Mouse (Mus musculus) stomach, embryonic 16.5 days (tissue): Measurements from ENCODE around the gene Gm26558. TPM values are rescaled to one million over a fixed set of nuclear protein-coding genes. Genes with fewer than 3 reads are reported as not detected.

Experiments used
- ATAC-seq: fragments of 200-750 bp; cut with Nextera tagmentation; 2 replicates; pipeline ENCODE4 v1.8.0; 2017; ENCODE audit warnings: moderate number of reproducible peaks, moderate TSS enrichment; ENCODE audit not compliant: insufficient read depth, low FRiP score
- H3K27ac ChIP-seq: fragments of 300-500 bp; sonication (generic); 2 replicates; pipeline ENCODE4 v1.5.1; 2014; ENCODE audit warnings: low read length
- H3K27me3 ChIP-seq: fragments of 300-500 bp; sonication (generic); 2 replicates; pipeline ENCODE4 v1.6.1; 2014; ENCODE audit warnings: low read length, control low read depth, mixed read lengths; ENCODE audit not compliant: control insufficient read depth, insufficient read depth
- H3K36me3 ChIP-seq: fragments of 300-500 bp; sonication (generic); 2 replicates; pipeline ENCODE4 v1.6.1; 2014; ENCODE audit warnings: low read length; ENCODE audit not compliant: control insufficient read depth, insufficient read depth
- H3K4me1 ChIP-seq: fragments of 300-500 bp; sonication (generic); 2 replicates; pipeline ENCODE4 v1.6.1; 2014; ENCODE audit warnings: low read length, control low read depth, mixed read lengths; ENCODE audit not compliant: control insufficient read depth, insufficient read depth
- H3K4me2 ChIP-seq: fragments of 300-500 bp; sonication (generic); 2 replicates; pipeline ENCODE4 v1.6.1; 2014; ENCODE audit warnings: low read depth, low read length, mixed read lengths
- H3K4me3 ChIP-seq: fragments of 300-500 bp; sonication (generic); replicated peaks from 2 replicates; pipeline ENCODE4 v1.5.1; 2014; ENCODE audit warnings: mild to moderate bottlenecking, low read length
- H3K9ac ChIP-seq: fragments of 300-500 bp; sonication (generic); 2 replicates; pipeline ENCODE4 v1.6.1; 2014; ENCODE audit warnings: low read length
- H3K9me3 ChIP-seq: fragments of 300-500 bp; sonication (generic); replicated peaks from 2 replicates; pipeline ENCODE4 v1.6.1; 2016; ENCODE audit warnings: low read length, control low read depth; ENCODE audit not compliant: control insufficient read depth
- WGBS: fragments of 180-500 bp; shearing (Covaris S2); extraction: QIAGEN DNeasy Blood & Tissue Kit; methylation state at CpG from one replicate; pipeline ENCODE4 v1.1.7; 2014; 5-methylcytosine and 5-hydroxymethylcytosine counted together
- polyA plus RNA-seq: library from polyadenylated mRNA; unstranded; fragments of >200 nt; fragmentation: Nextera tagmentation; extraction: Ambion mirVana; gene quantifications from 2 replicates; pipeline ENCODE4 v1.2.1, GENCODE M21; 2015

Gm26558 gene
- polyA plus RNA-seq, 1 experiment from 2014 or later, result 4.7 TPM

DNA sequence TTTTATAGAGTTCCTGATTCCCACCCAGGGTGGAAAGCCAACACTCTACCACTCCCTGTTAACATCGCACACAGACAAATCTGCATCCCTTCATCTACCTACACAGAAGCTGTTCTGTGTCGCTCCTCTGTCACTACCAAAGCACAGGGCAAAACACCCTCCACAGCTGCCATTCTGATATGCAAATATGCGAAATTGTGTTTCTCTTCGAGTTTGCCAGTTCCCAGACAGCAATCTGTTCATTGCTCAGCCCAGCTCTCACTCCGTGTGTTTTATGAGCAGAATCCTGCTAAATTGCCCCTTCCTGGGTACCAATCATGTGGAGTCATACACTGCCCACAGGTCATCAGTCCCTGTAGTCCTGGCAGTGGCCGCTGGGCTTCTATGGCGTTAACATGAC lies 4.8 kb downstream of the Gm26558 start:
- WGBS, result 67% methylated on average over 7 of the region's 7 CpGs
- H3K9ac ChIP-seq, result no peak overlapping the region

DNA sequence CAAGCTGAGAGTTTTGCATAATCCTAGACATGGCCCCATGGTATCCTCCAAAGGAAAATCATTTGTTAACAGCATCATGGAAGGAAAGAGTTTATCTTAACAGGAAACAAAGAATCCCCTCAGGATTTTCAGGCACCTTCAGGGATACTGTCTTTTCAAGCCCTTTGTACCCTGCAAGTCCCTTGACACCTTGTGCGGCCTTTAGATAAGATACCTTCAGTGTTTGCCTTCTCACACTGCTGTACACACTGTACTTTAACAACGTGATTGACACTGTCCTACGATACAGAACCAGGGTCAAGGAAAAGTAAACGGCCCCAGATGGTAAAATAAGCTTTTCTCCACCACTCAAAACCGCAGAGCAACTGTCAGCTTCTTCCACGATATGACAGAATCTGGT lies 10.1 kb downstream of the Gm26558 start:
- ATAC-seq, result no peak
- 26% methylated on average over 6 of the region's 6 CpGs for WGBS
- H3K27me3 ChIP-seq, result no peaks in the 10 kb centered on the region

More for the DNA sequence above, 4.8 kb downstream of the Gm26558 start:
- no peak for ATAC-seq
- Histone ChIP-seq H3K27me3 (no peaks in the 10 kb centered on the region), H3K9me3 (no peaks in the 10 kb centered on the region), H3K27ac (no peak overlapping the region), H3K36me3 (no peaks in the 10 kb centered on the region), H3K4me2 (no peak overlapping the region), H3K4me3 (no peak overlapping the region), H3K4me1 (peaks cover 3% of the 10 kb centered on the region; the same call in 1 of the 2 replicates)

DNA sequence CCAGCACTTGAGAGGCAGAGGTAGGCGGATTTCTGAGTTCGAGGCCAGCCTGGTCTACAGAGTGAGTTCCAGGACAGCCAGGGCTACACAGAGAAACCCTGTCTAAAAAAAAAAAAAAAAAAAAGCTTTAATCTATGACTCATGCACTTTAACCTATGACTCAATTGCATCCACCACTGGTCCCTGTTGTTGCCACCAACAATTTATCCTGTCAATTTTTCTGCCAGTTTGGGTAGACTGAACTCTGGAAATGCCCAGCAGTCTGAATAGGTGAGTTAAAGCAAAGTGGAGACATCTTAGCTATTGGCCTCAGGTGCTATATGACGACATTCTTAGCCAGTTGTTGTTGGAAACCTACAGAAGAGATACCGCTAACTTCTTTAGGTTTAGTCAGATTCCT lies 12.4 kb downstream of the Gm26558 start:
- 93% methylated on average over 4 of the region's 4 CpGs for WGBS
- no peak overlapping the region for H3K4me2 ChIP-seq

More for the DNA sequence above, 10.1 kb downstream of the Gm26558 start:
- H3K4me3 ChIP-seq, result no peak overlapping the region
- H3K9me3 ChIP-seq, result no peaks in the 10 kb centered on the region
- H3K9ac ChIP-seq, result no peak overlapping the region
- no peaks in the 10 kb centered on the region for H3K4me1 ChIP-seq
- no peak overlapping the region for H3K27ac ChIP-seq
- no peak overlapping the region for H3K4me2 ChIP-seq
- no peaks in the 10 kb centered on the region for H3K36me3 ChIP-seq

DNA sequence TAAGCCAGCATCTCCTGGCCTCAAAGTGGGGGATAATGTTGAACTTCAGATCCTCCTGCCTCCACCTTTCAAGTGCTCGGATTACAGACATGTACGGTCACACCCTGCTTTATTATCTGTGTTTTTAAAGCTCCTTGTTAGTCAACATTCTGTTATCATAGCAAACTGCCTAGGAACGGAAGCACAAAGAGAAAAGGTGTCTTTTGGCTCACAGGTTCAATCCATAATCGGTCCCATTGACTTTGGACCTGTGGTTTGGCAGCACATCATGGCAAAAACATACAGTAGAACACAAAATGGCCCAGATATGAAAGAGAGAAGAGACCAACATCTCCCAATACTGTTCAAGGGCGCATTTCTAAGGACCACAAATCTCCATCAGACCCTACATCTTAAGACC lies 13.6 kb downstream of the Gm26558 start:
- no peaks in the 10 kb centered on the region for H3K36me3 ChIP-seq
- H3K9ac ChIP-seq, result no peak overlapping the region
- H3K4me1 ChIP-seq, result no peaks in the 10 kb centered on the region
- no peak overlapping the region for H3K4me3 ChIP-seq
- no peak overlapping the region for H3K4me2 ChIP-seq
- H3K9me3 ChIP-seq, result no peaks in the 10 kb centered on the region
- no peak overlapping the region for H3K27ac ChIP-seq
- WGBS, result 82% methylated on average over 5 of the region's 5 CpGs
- ATAC-seq, result no peak
- H3K27me3 ChIP-seq, result no peaks in the 10 kb centered on the region

More for the DNA sequence above, 12.4 kb downstream of the Gm26558 start:
- H3K27me3 ChIP-seq, result no peaks in the 10 kb centered on the region
- no peaks in the 10 kb centered on the region for H3K36me3 ChIP-seq
- H3K9ac ChIP-seq, result no peak overlapping the region
- no peaks in the 10 kb centered on the region for H3K9me3 ChIP-seq
- H3K27ac ChIP-seq, result no peak overlapping the region
- H3K4me3 ChIP-seq, result no peak overlapping the region
- ATAC-seq, result no peak
- no peaks in the 10 kb centered on the region for H3K4me1 ChIP-seq

DNA sequence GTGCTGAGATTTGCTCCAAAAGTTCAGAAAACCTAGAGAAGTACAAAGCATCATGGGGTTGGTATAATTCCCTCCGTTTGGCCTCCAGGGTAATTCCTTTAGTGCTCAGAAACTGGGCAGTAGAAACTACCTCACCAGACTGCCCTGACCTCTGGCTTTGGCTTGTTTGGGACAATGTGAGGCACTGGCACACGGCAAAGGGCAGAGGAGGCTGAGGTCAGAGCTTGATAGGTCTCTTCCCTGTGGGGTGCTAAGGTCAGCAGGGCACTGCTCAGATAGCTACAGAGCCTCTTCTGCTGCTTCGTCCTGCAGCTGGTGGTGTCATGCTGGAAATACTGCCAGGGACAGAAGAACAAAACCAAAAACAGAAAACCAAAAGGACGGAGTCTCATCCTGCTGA lies 14.2 kb downstream of the Gm26558 start:
- no peak overlapping the region for H3K9ac ChIP-seq
- no peak overlapping the region for H3K4me3 ChIP-seq
- H3K36me3 ChIP-seq, result no peaks in the 10 kb centered on the region
- no peak overlapping the region for H3K27ac ChIP-seq
- H3K9me3 ChIP-seq, result no peaks in the 10 kb centered on the region
- 60% methylated on average over 4 of the region's 4 CpGs for WGBS
- no peak for ATAC-seq
- H3K4me2 ChIP-seq, result no peak overlapping the region
- no peaks in the 10 kb centered on the region for H3K27me3 ChIP-seq
- H3K4me1 ChIP-seq, result no peaks in the 10 kb centered on the region

DNA sequence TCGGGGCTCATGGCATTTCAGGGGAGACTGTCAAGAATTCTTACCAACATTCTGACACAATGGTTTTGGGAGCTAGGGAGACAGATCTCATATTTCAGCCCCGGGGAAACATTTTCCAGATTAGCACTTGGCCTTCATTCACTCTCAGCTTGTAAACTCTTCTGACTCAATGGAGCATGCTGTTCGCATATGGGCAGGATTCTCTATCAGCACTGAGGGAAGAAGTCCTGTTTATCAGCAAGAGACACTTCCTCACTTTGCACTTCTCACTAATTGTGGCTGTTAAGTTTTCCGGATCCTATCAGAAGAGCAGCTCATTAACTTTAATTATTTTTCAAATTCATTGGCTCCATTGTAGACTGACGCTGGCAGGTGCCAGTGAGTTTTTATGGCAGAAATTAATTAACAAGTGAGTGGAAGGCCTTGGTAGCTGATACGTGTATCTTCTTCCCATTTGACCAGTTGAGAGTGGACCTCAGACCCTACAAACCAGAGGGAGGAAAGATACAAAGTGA lies 16.6 kb downstream of the Gm26558 start:
- H3K4me2 ChIP-seq, result no peak overlapping the region
- H3K9ac ChIP-seq, result no peak overlapping the region
- WGBS, result 79% methylated on average over 6 of the region's 6 CpGs

DNA sequence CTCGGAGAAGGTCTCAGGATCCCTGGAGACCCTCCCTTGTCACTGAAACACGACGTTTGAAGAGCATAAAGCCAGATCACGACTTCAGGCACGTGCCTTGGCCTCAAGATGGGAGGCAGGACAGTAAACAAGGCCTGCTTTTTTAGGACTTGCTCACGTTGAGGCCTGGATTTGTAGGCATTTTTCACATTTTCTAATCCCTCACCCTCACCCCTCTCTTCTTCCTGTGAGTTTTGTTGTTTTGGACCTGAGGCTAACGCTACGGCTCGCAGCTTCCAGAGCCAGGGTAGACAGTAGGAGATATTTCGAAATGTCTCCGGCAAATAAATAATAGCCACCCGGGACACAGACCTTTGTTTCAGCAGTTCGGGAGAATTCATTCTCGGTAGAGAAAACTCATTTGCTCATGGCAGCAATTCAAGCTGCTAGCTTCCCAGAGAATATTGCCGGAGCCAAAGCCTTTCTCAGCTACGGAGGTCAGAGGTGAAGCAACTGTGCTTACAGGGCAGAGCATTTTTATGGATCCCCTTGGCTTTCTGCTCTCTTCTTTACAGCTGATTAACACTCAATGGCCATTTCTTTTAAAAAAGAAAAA lies 18.8 kb downstream of the Gm26558 start:
- Histone ChIP-seq H3K36me3 (no peaks in the 10 kb centered on the region), H3K9ac (no peak overlapping the region), H3K9me3 (0 out of 2 replicates have a peak, but pooled peaks cover 1% of the 10 kb centered on the region), H3K27ac (no peak overlapping the region), H3K27me3 (no peaks in the 10 kb centered on the region), H3K4me1 (no peaks in the 10 kb centered on the region), H3K4me3 (no peak overlapping the region), H3K4me2 (no peak overlapping the region)
- 54% methylated on average over 16 of the region's 16 CpGs for WGBS
- ATAC-seq, result no peak

More for the DNA sequence above, 16.6 kb downstream of the Gm26558 start:
- ATAC-seq, result no peak
- Histone ChIP-seq H3K4me3 (no peak overlapping the region), H3K4me1 (no peaks in the 10 kb centered on the region), H3K9me3 (no peaks in the 10 kb centered on the region), H3K27me3 (no peaks in the 10 kb centered on the region), H3K27ac (no peak overlapping the region), H3K36me3 (no peaks in the 10 kb centered on the region)

DNA sequence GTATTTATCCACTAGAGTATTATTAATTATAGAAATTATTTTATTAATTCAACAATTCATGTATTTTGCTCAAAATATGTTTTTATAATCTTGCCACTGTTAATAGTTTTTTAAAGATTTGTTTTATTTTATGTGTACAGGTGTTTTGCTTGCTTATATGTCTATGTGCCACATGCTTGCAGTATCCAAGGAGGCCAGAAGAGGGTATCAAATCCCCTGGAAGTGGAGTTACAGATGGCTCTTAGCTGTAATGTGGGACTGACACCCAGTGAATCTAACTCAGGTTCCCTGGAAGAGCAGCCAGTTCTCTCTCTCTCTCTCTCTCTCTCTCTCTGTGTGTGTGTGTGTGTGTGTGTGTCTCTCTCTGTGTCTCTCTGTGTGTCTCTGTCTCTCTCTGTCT lies 20.9 kb downstream of the Gm26558 start:
- Histone ChIP-seq H3K9me3 (0 out of 2 replicates have a peak, but pooled peaks cover 2% of the 10 kb centered on the region), H3K4me2 (no peak overlapping the region), H3K27me3 (no peaks in the 10 kb centered on the region), H3K9ac (no peak overlapping the region), H3K4me3 (no peak overlapping the region), H3K27ac (no peak overlapping the region), H3K4me1 (no peaks in the 10 kb centered on the region), H3K36me3 (no peaks in the 10 kb centered on the region)
- no peak for ATAC-seq

DNA sequence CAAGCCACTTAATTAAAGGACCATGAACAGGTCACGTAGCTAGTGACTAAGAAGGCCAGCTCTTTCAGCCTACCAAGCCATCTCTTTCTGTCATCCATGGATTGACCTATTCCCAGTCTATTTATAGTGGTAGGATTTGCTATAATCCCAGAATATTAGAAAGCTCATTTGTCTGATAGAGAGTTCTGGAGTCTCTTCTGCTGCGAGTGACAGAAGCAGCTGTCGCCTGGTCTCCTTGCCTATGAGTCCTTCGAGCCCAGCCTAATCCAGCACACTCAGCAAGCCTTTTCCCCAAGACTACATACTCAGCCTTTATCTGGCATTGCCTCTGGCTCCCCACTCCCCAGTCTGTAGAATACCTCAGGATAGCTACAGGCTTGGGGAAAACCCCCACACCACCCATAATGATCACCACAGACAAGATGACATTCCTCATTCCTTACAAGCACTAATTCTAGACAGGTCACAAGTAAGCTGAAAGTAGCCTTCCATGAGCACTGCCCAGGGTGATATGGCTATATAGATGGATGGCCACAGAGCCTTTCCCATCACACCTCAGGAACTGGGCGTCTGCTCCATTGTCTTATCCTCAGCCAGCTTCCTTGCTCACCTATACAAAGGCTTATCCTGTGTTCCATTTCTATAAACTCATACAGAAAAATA lies 27.7 kb downstream of the Gm26558 start:
- no peak for ATAC-seq

More for the DNA sequence above, 27.7 kb downstream of the Gm26558 start:
- WGBS, result 78% methylated on average over 5 of the region's 5 CpGs
- Histone ChIP-seq H3K9ac (no peak overlapping the region), H3K27me3 (no peaks in the 10 kb centered on the region), H3K9me3 (0 out of 2 replicates have a peak, but pooled peaks cover 2% of the 10 kb centered on the region), H3K27ac (no peak overlapping the region), H3K4me3 (no peak overlapping the region), H3K36me3 (no peaks in the 10 kb centered on the region), H3K4me1 (peaks cover 3% of the 10 kb centered on the region), H3K4me2 (no peak overlapping the region)
